Mouse (Mus musculus): ENCODE results near the gene Nop2. TPM values are rescaled to one million over a fixed set of nuclear protein-coding genes. Genes with fewer than 3 reads are reported as not detected.

Nop2 gene
- 101 and 103 TPM in 2 replicates for polyA plus RNA-seq (2016; fragmentation: Nextera tagmentation; extraction: Ambion mirVana)

DNA sequence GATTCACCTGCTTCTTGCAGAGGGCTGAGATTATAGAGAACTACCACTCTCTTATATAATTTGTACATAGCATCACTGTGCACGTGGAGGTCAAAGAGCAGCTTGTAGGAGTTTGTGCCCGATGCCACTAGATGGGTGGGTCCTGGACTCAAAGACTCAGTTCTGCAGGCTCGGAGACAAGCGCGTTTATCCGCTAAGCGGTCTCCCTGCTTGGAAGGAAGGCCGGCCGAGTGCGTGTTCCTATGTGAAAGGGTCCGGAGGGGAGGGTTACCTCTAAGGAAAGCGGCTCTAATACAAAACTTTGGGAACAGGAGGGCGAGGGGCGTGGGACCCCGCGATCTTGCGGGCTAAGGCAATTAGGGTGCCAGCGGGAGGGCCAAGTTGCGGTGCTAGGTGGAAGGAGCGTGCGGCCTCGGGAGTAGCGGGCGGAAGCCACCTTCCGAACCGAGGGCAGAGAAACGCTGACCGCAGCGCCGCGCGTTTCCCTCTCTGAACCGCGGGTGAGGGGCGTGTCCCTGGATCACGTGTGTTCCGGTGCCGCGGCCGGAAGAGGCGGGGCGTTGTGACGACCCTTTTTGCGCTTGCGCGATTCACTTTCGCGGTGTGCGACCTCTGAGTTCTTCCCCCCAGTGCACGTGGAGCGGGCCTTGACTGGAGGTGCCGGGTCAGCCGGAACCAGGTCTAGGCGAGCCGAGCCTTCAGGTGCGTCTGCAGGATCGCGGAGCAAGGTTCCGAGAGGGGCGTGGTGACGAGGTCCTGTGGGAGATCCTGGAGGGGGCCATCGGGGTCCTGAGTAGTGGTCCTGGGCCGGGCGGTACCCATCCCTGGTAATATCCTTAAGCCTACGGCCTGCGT is at the start of gene Nop2:
TSS of gene Nop2 (plus strand) at position 608 of the 855 bp plus-strand sequence.
- under 1% methylated on average over 66 of the region's 66 CpGs for WGBS
- no peaks in the 10 kb centered on the region for H3K27me3 ChIP-seq (ENCODE audit: poor library complexity, severe bottlenecking)
- no peaks in the 10 kb centered on the region for H3K9me3 ChIP-seq
- H3K27ac ChIP-seq = peak within 1 kb of the TSS; percentile 92
- peak; percentile 93 for DNase-seq (ENCODE audit: extremely low spot score, low spot score)
- peak within 1 kb of the TSS; percentile 93 for H3K4me3 ChIP-seq
- H3K4me1 ChIP-seq = peaks cover 19% of the 10 kb centered on the region
- H3K36me3 ChIP-seq (replicated peaks) = peaks cover 80% of the 10 kb centered on the region

DNA sequence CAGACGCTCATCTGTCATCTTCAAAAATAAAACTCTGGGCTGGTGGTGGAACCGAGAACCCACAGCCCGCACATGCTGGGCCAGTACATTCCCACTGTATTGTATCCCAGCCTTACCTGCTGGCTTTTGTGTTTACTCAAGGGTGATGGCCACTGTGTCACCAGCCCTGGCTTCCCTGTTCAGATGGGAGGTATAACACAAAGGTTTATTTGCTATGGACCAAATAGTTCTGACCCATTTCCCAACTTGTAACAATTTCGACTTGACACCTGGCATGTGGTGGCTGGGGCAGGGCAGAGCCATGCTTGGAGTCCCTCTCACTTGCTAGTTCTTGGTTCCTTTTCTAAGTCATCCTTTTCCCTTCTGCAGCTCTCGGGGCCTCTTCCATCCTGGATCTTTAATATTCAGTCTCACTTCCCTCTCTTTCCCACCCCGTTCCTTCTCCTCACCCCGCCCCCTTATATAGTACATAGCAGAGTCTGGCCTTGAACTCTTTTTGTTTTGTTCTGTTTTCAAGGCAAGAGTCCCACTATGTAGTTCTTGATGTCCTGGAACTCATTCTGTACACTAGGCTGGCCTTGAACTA is 48.8 kb upstream of the Nop2 start:
- H3K36me3 ChIP-seq (replicated peaks) = no peaks in the 10 kb centered on the region
- peaks cover 25% of the 10 kb centered on the region for H3K4me1 ChIP-seq
- H3K9me3 ChIP-seq = no peaks in the 10 kb centered on the region
- DNase-seq (ENCODE audit: extremely low spot score, low spot score) = no peak
- H3K4me3 ChIP-seq = no peak overlapping the region
- H3K27me3 ChIP-seq (ENCODE audit: poor library complexity, severe bottlenecking) = peaks cover 34% of the 10 kb centered on the region
- 91% methylated on average over 7 of the region's 7 CpGs for WGBS
- H3K27ac ChIP-seq = no peak overlapping the region

DNA sequence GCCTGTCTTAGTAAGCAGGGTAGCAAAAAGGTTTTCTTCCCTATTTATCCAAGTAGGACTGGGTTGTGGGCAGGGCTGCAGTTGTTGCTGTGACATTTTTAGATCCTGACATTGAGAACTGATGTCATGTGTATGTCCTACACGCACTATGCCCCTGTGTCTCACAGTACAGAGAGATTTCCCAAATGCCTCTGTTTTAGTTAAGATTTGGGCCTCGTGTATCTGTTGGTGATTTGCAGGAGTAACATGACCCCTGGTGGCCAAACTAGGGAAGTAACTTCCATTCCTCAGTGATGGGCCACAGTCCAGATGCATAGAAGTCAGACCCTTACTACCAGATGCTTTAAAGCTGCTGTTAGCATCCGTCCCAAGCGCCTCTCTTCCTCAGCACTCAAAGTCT is 47.3 kb upstream of the Nop2 start:
- Histone ChIP-seq H3K36me3 (replicated peaks) (no peaks in the 10 kb centered on the region), H3K9me3 (no peaks in the 10 kb centered on the region), H3K27me3 (ENCODE audit: poor library complexity, severe bottlenecking) (peaks cover 34% of the 10 kb centered on the region), H3K4me1 (peaks cover 40% of the 10 kb centered on the region), H3K4me3 (no peak overlapping the region), H3K27ac (peak overlapping the region; percentile 48)
- 8% methylated on average over 4 of the region's 4 CpGs for WGBS
- DNase-seq (ENCODE audit: extremely low spot score, low spot score) = peak; percentile 58

DNA sequence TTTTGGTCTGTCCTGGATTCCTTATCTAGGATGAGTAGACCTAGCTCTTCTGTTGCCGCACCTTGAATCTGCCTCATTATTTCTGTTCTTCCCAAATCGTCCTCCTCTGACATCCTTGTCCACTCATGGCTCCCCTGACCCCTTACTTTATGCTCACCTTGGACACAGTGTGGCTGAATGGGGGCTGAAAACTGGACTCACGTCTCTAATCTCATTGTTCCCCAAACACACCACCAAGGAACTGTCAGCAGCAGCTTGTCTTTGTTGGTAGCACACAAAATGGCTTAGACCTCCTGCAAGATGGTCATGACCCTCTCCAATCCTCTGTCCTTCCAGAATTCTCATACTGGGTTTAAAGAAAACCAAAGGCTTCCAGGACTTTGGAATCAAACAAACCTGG is 43.8 kb upstream of the Nop2 start:
- H3K27ac ChIP-seq = peak overlapping the region; percentile 92
- no peak overlapping the region for H3K4me3 ChIP-seq
- H3K4me1 ChIP-seq = peaks cover 46% of the 10 kb centered on the region
- H3K9me3 ChIP-seq = no peaks in the 10 kb centered on the region
- no peak for DNase-seq (ENCODE audit: extremely low spot score, low spot score)
- H3K36me3 ChIP-seq (replicated peaks) = no peaks in the 10 kb centered on the region
- 82% methylated on average over 3 of the region's 3 CpGs for WGBS
- H3K27me3 ChIP-seq (ENCODE audit: poor library complexity, severe bottlenecking) = peaks cover 5% of the 10 kb centered on the region; the same call in 1 of the 2 replicates

DNA sequence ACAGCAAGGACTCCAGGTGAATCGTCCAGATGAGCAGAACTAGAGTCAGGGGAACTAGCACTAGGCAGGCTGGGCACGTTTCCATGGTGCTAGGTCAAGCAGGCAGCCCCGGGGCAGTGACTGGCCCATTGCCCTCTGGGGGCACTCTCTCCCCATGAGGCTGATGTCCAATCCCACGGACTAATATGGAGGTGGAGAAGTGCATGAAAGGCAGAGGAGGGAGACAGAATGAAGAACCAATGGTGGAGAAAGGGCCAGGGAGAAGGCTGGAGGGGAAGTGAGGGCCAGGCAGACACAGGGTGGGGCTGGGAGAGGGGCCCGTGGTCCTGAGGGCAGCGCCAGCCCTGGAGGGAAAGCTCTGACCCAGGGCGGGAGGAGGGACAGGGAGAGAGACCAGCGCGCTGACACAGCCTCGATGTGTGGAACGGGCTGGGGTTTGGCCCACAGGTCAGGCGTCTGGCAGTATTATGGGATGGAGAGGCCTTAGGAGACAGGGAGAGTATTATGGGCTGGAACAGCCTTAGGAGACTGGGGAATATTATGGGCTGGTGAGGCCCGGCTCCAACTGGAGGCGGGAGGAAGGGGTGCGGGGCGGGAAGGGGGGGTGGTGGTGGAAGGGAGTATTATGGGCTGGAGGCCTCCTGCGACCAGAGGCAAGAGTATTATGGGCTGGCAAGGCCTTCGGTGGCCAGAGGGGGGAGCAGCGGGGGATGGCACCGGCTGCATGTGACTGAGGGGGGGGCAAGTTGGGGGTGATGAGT is 43.0 kb upstream of the Nop2 start:
- Histone ChIP-seq H3K27ac (peak overlapping the region; percentile 92), H3K4me3 (peak overlapping the region; percentile 42), H3K9me3 (no peaks in the 10 kb centered on the region), H3K4me1 (peaks cover 41% of the 10 kb centered on the region), H3K36me3 (replicated peaks) (no peaks in the 10 kb centered on the region), H3K27me3 (ENCODE audit: poor library complexity, severe bottlenecking) (no peaks in the 10 kb centered on the region)
- WGBS = under 1% methylated on average over 20 of the region's 20 CpGs
- peak; percentile 88 for DNase-seq (ENCODE audit: extremely low spot score, low spot score)

DNA sequence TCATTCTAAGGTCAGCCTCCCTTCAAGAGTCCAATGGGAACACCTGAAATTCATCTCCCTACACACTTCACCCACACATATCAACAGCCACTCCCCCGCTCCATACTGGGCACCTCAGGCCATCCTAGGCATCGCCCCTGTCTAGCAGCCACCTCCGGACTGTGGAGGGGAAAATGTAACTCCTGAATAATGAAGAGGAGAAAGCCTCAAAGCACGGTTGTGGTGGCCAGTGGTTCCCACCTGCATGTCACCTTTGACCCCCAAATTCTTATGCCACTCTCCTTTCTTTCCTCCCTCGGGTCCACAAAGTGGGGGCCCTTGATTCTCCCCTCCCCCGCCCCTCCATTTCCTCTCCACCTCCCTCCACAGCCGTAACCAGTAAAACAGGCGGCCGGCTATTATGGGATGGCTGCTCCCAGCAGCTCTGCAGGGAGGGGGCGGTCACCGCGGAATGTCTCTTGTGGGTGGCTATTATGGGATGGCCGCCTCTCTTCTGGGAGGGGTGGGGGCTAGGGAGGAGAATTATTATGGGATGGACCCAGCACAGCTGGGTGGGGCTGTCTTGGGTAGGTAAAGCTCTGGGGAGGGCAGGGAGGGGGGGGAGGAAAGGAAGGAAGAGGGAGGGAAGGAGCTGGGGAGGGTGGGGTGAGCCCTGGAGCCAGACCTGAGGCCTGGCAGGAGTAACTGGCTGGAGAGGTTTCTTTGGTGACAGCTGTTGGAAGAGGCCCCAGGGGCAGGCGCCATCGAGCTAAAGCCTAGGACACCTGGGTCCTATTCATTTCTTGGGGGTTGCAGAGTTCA is 42.0 kb upstream of the Nop2 start:
- no peaks in the 10 kb centered on the region for H3K36me3 ChIP-seq (replicated peaks)
- H3K9me3 ChIP-seq = no peaks in the 10 kb centered on the region
- H3K27ac ChIP-seq = peak overlapping the region; percentile 92
- H3K4me3 ChIP-seq = peak overlapping the region; percentile 42
- H3K27me3 ChIP-seq (ENCODE audit: poor library complexity, severe bottlenecking) = no peaks in the 10 kb centered on the region
- DNase-seq (ENCODE audit: extremely low spot score, low spot score) = peak; percentile 74
- peaks cover 34% of the 10 kb centered on the region for H3K4me1 ChIP-seq
- WGBS = 4% methylated on average over 15 of the region's 15 CpGs

DNA sequence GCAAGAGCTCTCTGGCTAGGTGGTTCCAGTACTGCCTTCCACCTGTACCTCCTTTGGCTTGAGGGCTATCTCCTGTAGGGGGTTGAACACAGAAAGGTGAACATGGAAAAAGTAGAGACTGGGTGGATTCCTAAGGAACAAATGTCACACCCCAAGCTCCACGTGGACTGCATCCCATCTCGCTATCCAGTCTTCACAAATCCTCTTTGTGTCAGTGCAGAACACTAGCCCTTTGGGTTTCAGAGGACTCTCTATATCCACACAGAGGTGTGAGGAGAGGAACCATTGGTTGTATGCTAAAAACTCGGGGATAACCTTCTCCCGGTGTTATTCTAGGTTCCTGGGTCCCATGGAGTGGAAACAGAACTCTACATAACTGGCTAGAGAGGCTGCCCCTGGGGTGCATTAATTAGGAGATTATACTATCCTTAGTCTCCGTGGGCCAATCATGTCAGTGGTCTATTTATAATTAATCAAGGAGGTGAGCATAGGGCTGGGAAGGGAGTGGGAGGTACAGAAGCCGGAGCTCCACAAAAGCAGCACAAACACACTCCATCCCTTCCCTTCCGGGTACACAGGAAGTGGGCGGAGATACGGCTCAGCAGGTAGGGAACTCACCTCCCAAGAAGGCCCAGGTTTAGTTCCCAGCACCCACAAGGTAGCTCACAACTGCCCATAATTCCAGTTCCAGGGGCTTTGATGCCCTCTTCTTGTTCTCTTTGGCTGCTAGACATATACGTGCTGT is 41.2 kb upstream of the Nop2 start:
- Histone ChIP-seq H3K27ac (peak overlapping the region; percentile 92), H3K4me1 (peaks cover 42% of the 10 kb centered on the region), H3K27me3 (ENCODE audit: poor library complexity, severe bottlenecking) (no peaks in the 10 kb centered on the region), H3K4me3 (peak overlapping the region; percentile 42), H3K36me3 (replicated peaks) (no peaks in the 10 kb centered on the region), H3K9me3 (no peaks in the 10 kb centered on the region)
- 54% methylated on average over 10 of the region's 10 CpGs for WGBS
- DNase-seq (ENCODE audit: extremely low spot score, low spot score) = no peak

DNA sequence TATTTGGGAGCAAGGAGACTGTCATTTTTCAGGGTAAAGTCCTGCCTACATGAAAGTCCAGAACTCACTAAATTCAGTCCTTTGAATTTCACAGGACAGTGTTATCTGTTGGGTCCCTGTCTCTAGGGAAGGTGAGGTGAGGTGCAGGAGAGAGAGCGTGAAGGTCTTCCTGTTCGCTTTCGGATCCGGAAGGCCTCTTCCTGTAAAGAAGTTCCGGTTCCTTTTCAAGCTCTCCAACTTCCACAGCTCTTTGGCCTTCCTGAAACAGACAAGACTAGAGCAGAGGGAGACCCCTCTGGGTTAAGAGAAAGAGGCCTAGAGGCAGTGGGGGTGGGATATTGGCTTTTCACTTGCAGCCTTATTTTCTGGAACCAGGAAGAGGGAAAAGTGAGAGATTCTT is 39.3 kb upstream of the Nop2 start:
- H3K9me3 ChIP-seq = no peaks in the 10 kb centered on the region
- DNase-seq (ENCODE audit: extremely low spot score, low spot score) = no peak
- H3K36me3 ChIP-seq (replicated peaks) = peaks cover under 1% of the 10 kb centered on the region; the same call in 1 of the 2 replicates
- H3K27ac ChIP-seq = 0 out of 2 replicates have a peak overlapping the region, but pooled peaks have one; percentile 6
- 94% methylated on average over 5 of the region's 5 CpGs for WGBS
- peaks cover 55% of the 10 kb centered on the region for H3K4me1 ChIP-seq
- no peak overlapping the region for H3K4me3 ChIP-seq
- H3K27me3 ChIP-seq (ENCODE audit: poor library complexity, severe bottlenecking) = no peaks in the 10 kb centered on the region

DNA sequence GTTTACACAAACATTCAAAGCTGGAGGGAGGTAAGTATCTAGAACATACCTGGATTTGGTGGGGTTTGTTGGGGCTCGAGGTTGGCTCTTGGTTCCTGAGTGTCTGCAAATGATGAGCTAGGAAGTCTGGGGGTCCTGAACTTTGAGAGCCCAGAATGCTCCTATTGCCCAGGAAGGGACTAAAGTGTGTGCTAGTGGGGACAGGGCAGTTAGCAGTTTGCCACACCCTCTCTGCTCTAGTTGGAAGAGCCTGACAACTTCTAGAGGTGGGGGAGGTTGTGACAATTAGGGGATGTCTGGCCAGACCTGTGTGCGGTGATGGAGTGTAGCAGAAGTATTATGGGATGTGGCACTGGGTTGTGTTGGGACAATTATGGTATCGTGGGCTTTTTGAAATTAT is 36.9 kb upstream of the Nop2 start:
- Histone ChIP-seq H3K9me3 (no peaks in the 10 kb centered on the region), H3K27me3 (ENCODE audit: poor library complexity, severe bottlenecking) (no peaks in the 10 kb centered on the region), H3K36me3 (replicated peaks) (peaks cover 25% of the 10 kb centered on the region), H3K4me1 (peaks cover 59% of the 10 kb centered on the region), H3K4me3 (0 out of 2 replicates have a peak overlapping the region, but pooled peaks have one; percentile 100), H3K27ac (peak overlapping the region; percentile 97; the same call in 1 of the 2 replicates)
- DNase-seq (ENCODE audit: extremely low spot score, low spot score) = no peak
- WGBS = 77% methylated on average over 3 of the region's 3 CpGs

DNA sequence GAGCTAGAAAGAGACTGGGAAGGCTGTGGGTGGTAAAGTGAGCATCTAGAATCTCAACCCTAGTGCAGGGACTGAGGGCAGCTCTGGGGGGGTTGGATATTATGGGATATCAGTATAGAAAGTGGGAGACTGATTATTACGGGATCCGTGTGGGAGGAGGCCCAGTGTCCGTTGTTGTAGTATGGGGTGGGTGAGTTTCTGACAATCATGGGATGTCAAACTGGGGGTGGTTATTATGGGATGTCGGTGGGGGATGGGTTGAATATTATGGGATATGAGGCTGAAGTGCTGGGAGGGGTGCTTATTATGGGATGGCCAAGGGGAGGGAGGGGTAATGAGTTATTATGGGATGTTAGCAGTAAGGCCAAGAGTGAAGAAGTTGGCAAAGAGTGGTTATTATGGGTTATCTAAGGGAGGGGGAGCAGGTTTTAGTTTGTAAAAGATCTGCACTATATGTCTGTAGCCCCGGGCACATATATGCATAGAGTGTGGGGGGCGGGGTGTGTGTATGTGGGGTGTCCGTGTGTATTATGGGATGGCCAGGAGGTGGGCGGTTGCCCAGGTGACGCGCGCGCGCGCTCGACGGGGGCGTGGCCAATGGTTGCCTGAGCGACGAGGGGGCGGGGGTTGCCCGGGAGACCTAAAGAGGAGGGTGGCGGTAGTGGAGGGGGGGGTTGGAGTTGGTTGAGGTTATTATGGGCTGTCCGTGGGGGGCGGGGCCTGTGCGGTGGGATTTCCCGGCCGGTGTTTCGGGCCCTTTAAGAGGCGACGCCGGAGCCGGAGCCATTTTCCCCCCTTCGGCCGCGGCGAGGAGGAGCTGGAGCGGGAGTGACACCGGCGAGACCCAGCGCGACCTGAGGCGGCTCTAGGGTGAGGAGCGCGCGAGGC is 36.1 kb upstream of the Nop2 start, which contains the start of gene Chd4:
TSS of gene Chd4 (plus strand) at position 591 of the 888 bp plus-strand sequence.
- WGBS = 5% methylated on average over 45 of the region's 45 CpGs

DNA sequence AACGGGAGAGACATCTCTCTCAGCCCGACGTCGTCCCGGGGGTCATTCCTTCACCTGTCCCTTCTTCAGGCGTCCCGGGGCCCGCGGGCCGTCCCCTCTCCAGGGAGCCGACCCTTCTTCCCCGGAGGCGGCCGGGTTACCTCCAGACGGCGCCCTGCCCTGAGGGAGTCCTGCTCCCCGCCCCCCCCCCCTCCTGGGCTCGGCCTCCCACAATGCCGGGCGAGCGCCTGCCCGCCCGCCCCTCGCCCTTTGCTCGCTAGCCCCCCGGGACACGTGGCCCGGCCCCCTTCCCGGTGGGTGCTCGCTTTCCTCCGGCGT is 35.5 kb upstream of the Nop2 start:
- Histone ChIP-seq H3K4me3 (peak overlapping the region; percentile 100), H3K36me3 (replicated peaks) (peaks cover 39% of the 10 kb centered on the region), H3K4me1 (peaks cover 54% of the 10 kb centered on the region), H3K27me3 (ENCODE audit: poor library complexity, severe bottlenecking) (no peaks in the 10 kb centered on the region), H3K9me3 (no peaks in the 10 kb centered on the region), H3K27ac (peak overlapping the region; percentile 97)
- WGBS = under 1% methylated on average over 27 of the region's 32 CpGs
- DNase-seq (ENCODE audit: extremely low spot score, low spot score) = no peak

More for the DNA sequence above, 36.1 kb upstream of the Nop2 start, which contains the start of gene Chd4:
- Histone ChIP-seq H3K27ac (peak within 1 kb of the TSS; percentile 97), H3K4me3 (peak within 1 kb of the TSS; percentile 100), H3K4me1 (peaks cover 59% of the 10 kb centered on the region), H3K27me3 (ENCODE audit: poor library complexity, severe bottlenecking) (no peaks in the 10 kb centered on the region), H3K9me3 (no peaks in the 10 kb centered on the region), H3K36me3 (replicated peaks) (peaks cover 33% of the 10 kb centered on the region)
- DNase-seq (ENCODE audit: extremely low spot score, low spot score) = peak; percentile 93
